Mouse (Mus musculus) heart, embryonic 16.5 days (tissue): Measurements from ENCODE around the gene Ankrd28. TPM values are rescaled to one million over a fixed set of nuclear protein-coding genes. Genes with fewer than 3 reads are reported as not detected.
A peak's percentile ranks its signal among the peaks of the same experiment; 100 is the strongest.

Experiments used
- ATAC-seq: fragments of 200-750 bp; cut with Nextera tagmentation; replicated peaks from 2 replicates; pipeline ENCODE4 v1.8.0; 2017; ENCODE audit warnings: moderate number of reproducible peaks; ENCODE audit not compliant: insufficient read depth, low FRiP score; ENCODE audit errors: extremely low read depth
- H3K27ac ChIP-seq: fragments of 300-500 bp; sonication (generic); 2 replicates; pipeline ENCODE4 v1.5.1; 2014; ENCODE audit warnings: mild to moderate bottlenecking, low read length, control low read depth, moderate library complexity
- H3K27me3 ChIP-seq: fragments of 300-500 bp; sonication (generic); 2 replicates; pipeline ENCODE4 v1.6.1; 2014; ENCODE audit warnings: low read length, mixed read lengths; ENCODE audit not compliant: control insufficient read depth, insufficient read depth
- H3K36me3 ChIP-seq: fragments of 300-500 bp; sonication (generic); 2 replicates; pipeline ENCODE4 v1.6.1; 2014; ENCODE audit not compliant: control insufficient read depth, insufficient read depth
- H3K4me1 ChIP-seq: fragments of 300-500 bp; sonication (generic); 2 replicates; pipeline ENCODE4 v1.6.1; 2014; ENCODE audit warnings: low read length, mixed read lengths; ENCODE audit not compliant: control insufficient read depth, insufficient read depth
- H3K4me2 ChIP-seq: fragments of 300-500 bp; sonication (generic); 2 replicates; pipeline ENCODE4 v1.6.1; 2014; ENCODE audit warnings: low read depth, mild to moderate bottlenecking, control low read depth, low read length
- H3K4me3 ChIP-seq: fragments of 300-500 bp; sonication (generic); 2 replicates; pipeline ENCODE4 v1.5.1; 2014; ENCODE audit warnings: mild to moderate bottlenecking, control low read depth, low read length
- H3K9ac ChIP-seq: fragments of 300-500 bp; sonication (generic); 2 replicates; pipeline ENCODE4 v1.6.1; 2014; ENCODE audit warnings: low read length, control low read depth
- H3K9me3 ChIP-seq: fragments of 300-500 bp; sonication (generic); replicated peaks from 2 replicates; pipeline ENCODE4 v1.6.1; 2016; ENCODE audit warnings: low read length; ENCODE audit not compliant: control insufficient read depth
- WGBS: fragments of 180-500 bp; shearing (Covaris S2); extraction: QIAGEN DNeasy Blood & Tissue Kit; methylation state at CpG from one replicate; pipeline ENCODE4 v1.1.7; 2014; 5-methylcytosine and 5-hydroxymethylcytosine counted together
- polyA plus RNA-seq: library from polyadenylated mRNA; unstranded; fragments of >200 nt; fragmentation: Nextera tagmentation; extraction: Ambion mirVana; gene quantifications from 2 replicates; pipeline ENCODE4 v1.2.1, GENCODE M21; 2015

Gene Ankrd28
- polyA plus RNA-seq, 1 experiment from 2014 or later, result 5.3 TPM

DNA sequence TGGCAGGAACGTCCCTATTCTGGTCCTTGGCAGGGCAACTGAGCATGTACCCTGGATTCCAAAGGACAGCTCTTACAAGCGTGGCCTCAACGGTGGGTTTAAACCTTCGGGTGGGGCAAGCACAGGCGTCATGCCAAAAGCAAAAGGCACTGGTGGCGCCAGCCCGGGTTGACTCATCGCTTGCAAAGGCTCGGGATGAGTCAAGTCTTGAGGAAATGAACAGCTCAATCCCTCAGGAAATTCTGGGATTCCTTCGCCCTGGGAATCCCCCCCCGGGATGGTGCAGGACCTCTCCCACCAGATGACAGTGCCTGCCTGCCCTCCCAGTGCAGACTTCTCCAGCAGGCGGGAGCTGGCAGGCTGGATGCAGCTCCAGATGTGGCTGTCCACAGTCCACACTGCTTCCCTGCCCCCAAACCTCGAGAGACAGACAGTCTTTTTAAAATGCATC is 161.3 kb downstream of the Ankrd28 start:
- Histone ChIP-seq H3K4me2 (peak overlapping the region; percentile 43), H3K4me3 (no peak overlapping the region), H3K9me3 (no peaks in the 10 kb centered on the region), H3K27ac (peak overlapping the region; percentile 77), H3K4me1 (peaks cover 26% of the 10 kb centered on the region), H3K9ac (peak overlapping the region; percentile 38; the same call in 1 of the 2 replicates), H3K27me3 (no peaks in the 10 kb centered on the region), H3K36me3 (peaks cover 11% of the 10 kb centered on the region)
- 39% methylated on average over 13 of the region's 13 CpGs for WGBS
- ATAC-seq, result peak; percentile 56; the same call in 1 of the 2 replicates

DNA sequence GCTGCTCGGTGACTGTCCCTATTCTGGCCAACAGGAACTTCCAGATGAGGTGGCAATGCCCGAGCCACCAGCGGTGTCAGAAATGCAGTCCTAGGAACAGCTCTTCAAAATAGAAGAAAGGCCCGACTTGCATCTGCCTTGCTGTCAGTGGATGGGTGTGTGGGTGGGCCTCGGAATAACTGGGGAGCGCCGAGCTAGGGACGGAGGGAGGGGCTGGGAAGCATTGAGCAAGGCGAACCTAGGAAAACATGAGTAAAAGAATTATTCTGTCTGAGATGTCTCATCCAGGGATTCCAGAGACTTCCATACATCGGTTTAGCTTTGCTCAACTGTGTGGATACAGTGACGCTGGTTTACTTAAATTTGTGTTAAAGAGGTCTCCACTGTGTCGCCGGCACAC is 162.1 kb downstream of the Ankrd28 start:
- no peak overlapping the region for H3K4me3 ChIP-seq
- H3K4me2 ChIP-seq, result no peak overlapping the region
- no peak for ATAC-seq
- WGBS, result 77% methylated on average over 13 of the region's 13 CpGs
- no peaks in the 10 kb centered on the region for H3K27me3 ChIP-seq
- no peak overlapping the region for H3K9ac ChIP-seq
- H3K36me3 ChIP-seq, result peaks cover 11% of the 10 kb centered on the region
- H3K4me1 ChIP-seq, result peaks cover 35% of the 10 kb centered on the region
- H3K9me3 ChIP-seq, result no peaks in the 10 kb centered on the region
- H3K27ac ChIP-seq, result peak overlapping the region; percentile 77

DNA sequence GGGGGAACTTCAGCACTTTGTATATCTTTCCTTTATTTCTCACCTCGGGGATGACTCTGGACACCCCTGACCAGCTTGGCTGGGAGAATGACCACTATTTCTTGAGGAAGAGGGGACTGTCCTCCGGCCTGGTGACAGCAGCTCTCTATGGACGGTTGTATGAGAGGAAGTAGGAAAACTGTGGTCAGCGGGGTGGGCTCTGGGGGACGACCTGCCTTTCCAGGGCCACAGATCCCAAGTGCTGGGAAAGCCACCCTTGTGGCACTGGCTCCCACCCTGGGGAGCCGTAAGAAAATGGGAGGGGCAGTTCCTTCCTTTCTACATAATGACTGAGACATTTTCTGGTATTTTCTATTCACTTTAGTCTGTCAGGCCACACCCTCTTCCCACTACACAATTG is 162.7 kb downstream of the Ankrd28 start:
- no peak overlapping the region for H3K4me3 ChIP-seq
- H3K4me2 ChIP-seq, result no peak overlapping the region
- no peak overlapping the region for H3K27ac ChIP-seq
- H3K4me1 ChIP-seq, result peaks cover 40% of the 10 kb centered on the region
- peaks cover 11% of the 10 kb centered on the region for H3K36me3 ChIP-seq
- no peak for ATAC-seq
- H3K9ac ChIP-seq, result no peak overlapping the region
- 76% methylated on average over 6 of the region's 6 CpGs for WGBS
- no peaks in the 10 kb centered on the region for H3K27me3 ChIP-seq
- H3K9me3 ChIP-seq, result no peaks in the 10 kb centered on the region

DNA sequence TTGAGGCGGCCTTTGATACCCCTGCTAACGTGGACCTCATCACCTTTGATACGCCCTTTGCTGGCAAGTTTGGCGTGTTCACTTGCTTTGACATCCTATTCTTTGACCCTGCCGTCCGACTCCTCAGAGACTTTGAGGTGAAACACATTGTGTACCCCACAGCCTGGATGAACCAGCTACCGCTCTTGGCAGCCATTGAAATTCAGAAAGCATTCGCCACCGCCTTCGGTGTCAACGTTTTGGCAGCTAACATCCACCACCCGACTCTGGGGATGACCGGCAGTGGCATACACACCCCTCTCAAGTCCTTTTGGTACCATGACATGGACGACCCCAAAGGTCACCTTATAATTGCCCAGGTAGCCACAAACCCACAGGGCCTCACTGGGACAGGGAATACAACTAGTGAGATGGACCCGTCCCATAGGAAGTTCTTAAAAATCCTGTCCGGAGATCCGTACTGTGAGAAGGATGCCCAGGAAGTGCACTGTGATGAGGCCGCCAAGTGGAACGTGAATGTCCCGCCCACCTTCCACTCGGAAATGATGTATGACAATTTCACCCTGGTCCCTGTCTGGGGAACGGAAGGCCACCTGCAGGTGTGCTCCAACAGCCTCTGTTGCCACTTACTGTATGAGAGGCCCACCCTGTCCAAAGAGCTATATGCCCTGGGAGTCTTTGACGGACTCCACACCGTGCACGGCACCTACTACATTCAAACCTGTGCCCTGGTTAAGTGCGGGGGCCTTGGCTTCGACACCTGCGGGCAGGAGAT is 163.3 kb downstream of the Ankrd28 start:
- Histone ChIP-seq H3K36me3 (peaks cover 11% of the 10 kb centered on the region), H3K4me1 (peaks cover 45% of the 10 kb centered on the region), H3K4me2 (no peak overlapping the region), H3K27me3 (no peaks in the 10 kb centered on the region), H3K4me3 (no peak overlapping the region), H3K27ac (no peak overlapping the region), H3K9ac (no peak overlapping the region), H3K9me3 (no peaks in the 10 kb centered on the region)
- 94% methylated on average over 28 of the region's 28 CpGs for WGBS
- no peak for ATAC-seq

DNA sequence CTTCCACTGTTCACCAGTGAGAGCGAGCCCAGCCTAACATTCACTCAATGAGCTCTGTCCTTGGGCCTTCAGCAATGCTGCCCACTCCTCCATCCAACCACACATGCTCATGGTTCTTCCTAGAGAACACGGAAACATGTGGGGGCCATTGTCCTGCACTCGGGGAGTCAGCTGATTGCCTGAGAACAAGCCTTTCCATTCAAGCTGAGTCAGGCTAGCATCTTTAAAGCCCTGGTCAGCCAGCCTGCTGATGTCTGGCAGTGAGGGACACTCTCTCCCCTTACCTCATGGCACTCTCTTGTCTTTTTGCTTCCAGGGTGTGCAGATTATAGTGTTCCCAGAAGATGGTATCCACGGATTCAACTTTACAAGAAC is 164.9 kb downstream of the Ankrd28 start:
- Histone ChIP-seq H3K4me1 (peaks cover 50% of the 10 kb centered on the region), H3K4me3 (no peak overlapping the region), H3K27me3 (no peaks in the 10 kb centered on the region), H3K36me3 (peaks cover 11% of the 10 kb centered on the region), H3K27ac (no peak overlapping the region), H3K9me3 (no peaks in the 10 kb centered on the region), H3K9ac (no peak overlapping the region), H3K4me2 (no peak overlapping the region)
- ATAC-seq, result no peak
- WGBS, result 81% methylated on average over 4 of the region's 4 CpGs

DNA sequence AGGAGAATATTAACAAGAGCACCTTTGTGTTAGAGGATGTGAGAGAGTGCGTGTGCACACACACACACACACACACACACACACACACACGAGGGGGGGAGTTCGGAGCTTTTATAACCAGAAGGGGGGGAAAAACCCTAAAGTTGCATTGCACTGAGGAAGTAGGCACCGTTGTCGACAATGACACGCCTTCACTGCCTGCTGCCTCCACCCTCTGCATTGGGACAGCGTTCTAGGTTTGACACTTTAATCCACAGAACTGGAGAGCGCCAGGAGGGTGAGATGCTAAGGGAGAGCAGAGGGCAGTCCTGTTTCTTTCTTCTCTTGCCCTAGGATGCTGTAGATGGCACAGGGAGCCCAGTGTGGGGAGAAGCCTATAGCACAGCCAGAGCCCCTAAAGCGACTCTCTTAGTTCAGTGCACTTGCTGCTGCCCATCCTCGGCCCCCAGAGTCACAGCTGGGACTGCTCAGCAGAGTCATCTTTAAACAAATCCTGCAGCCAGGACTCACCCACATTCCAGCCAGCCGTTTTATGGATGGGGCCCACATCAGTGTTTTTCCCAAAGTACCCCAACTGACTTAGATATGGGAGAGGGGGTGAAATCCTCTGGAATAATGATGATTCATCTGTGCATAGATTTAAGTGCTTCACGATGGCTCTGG is 165.4 kb downstream of the Ankrd28 start:
- H3K9me3 ChIP-seq, result no peaks in the 10 kb centered on the region
- peak overlapping the region; percentile 48; the same call in 1 of the 2 replicates for H3K27ac ChIP-seq
- H3K27me3 ChIP-seq, result no peaks in the 10 kb centered on the region
- 55% methylated on average over 12 of the region's 12 CpGs for WGBS
- H3K4me1 ChIP-seq, result peaks cover 49% of the 10 kb centered on the region
- no peak overlapping the region for H3K4me3 ChIP-seq
- no peak for ATAC-seq
- H3K9ac ChIP-seq, result no peak overlapping the region
- no peak overlapping the region for H3K4me2 ChIP-seq
- peaks cover 11% of the 10 kb centered on the region for H3K36me3 ChIP-seq

DNA sequence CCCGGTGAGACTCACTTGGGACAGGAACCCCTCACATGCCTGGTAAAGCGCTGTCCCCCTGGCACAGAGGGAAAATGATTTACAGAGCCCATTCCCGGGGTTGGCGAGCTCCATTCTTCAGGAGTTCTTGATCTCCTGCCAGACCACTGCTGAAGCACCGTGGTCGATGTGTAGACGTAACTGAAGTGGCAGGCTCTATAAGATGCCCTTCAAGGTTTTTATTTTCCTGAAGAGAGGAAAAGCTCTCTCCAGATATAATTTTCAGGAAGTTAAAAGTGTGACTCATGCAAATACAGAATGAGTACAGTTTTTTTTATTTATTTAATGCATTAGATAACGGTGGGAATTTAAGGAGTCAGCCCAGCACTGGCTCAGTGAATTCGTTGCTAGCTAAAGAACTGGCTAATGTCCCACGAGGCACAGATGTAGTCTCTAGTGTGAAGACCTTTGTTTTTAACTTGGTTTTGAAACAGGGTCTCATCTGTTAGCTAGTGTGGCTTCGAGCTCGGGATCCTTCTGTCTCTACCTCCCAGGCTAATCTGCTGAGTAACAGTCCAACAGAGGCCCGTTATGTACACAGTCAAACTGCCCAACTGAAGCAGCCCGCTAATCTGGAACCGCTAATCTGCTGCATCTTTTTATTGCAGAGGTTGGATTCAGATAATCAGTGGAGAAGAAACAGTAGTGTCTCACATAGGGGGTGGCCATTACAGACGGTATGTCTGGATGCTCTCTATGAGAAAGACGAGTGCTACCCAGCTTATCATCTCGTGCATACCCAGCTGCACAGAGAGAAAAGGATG is 166.2 kb downstream of the Ankrd28 start:
- Histone ChIP-seq H3K9ac (peak overlapping the region; percentile 81; the same call in 1 of the 2 replicates), H3K9me3 (no peaks in the 10 kb centered on the region), H3K27me3 (no peaks in the 10 kb centered on the region), H3K4me2 (no peak overlapping the region), H3K27ac (peak overlapping the region; percentile 94), H3K36me3 (peaks cover 11% of the 10 kb centered on the region), H3K4me1 (peaks cover 49% of the 10 kb centered on the region), H3K4me3 (no peak overlapping the region)
- WGBS, result 43% methylated on average over 18 of the region's 18 CpGs
- ATAC-seq, result no peak

DNA sequence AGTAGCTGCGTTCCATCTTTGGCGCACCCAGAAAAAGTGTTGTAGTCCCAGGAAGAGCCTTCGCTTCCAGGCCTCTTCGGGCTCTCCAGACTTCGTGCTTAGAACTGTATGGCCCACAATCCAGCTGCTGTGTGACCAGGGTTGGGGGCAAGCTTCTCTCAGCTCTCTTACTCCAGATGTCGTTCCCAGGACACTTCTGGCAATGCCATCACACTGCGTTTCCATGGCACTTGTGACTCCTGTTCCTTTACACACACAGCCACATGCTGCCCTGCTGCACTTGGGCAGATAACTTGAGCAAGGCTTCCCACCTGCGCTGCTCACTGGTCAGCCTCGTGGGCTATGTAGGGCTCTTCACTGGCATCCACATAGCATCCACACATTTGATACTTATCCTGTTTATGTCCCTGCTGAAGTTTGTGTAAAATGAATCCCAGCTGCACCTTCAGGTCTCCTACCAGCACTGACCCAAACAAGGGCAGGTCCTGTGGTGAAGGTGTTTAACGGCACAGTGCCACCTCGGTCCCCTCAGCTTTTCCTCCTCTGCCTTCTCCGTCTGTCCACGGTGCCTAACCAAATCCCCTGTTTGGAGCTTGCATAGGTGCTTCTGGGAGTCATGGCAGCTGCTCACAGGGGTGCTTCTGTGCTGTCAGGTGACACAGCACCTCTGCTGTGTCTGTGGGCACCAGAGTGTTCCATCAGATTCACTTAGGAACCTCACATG is 166.9 kb downstream of the Ankrd28 start:
- ATAC-seq, result no peak
- Histone ChIP-seq H3K4me3 (no peak overlapping the region), H3K9ac (peak overlapping the region; percentile 81), H3K36me3 (peaks cover 11% of the 10 kb centered on the region), H3K9me3 (no peaks in the 10 kb centered on the region), H3K27ac (peak overlapping the region; percentile 94), H3K4me1 (peaks cover 46% of the 10 kb centered on the region), H3K4me2 (no peak overlapping the region), H3K27me3 (no peaks in the 10 kb centered on the region)
- WGBS, result 86% methylated on average over 13 of the region's 13 CpGs
